Mouse (Mus musculus) kidney, embryonic 15.5 days (tissue): ENCODE measurements at regions not wholly inside any gene's neighbourhood (a gene's known extent, or its start where the extent isn't known, plus 50 kb on each side); places are given as distances from the start of the nearest gene placed in this dataset. TPM values are rescaled to one million over a fixed set of nuclear protein-coding genes. Genes with fewer than 3 reads are reported as not detected.
A peak's percentile ranks its signal among the peaks of the same experiment; 100 is the strongest.

Source experiments
- ATAC-seq: fragments of 200-750 bp; cut with Nextera tagmentation; replicated peaks from 2 replicates; pipeline ENCODE4 v1.8.0; 2017; ENCODE audit warnings: moderate TSS enrichment; ENCODE audit not compliant: low FRiP score
- H3K27ac ChIP-seq: fragments of 300-500 bp; sonication (generic); 2 replicates; pipeline ENCODE4 v1.5.1; 2015; ENCODE audit warnings: mild to moderate bottlenecking, inconsistent platforms
- H3K27me3 ChIP-seq: fragments of 300-500 bp; sonication (generic); 2 replicates; pipeline ENCODE4 v1.6.1; 2015; ENCODE audit warnings: inconsistent platforms
- H3K36me3 ChIP-seq: fragments of 300-500 bp; sonication (generic); 2 replicates; pipeline ENCODE4 v1.6.1; 2015; ENCODE audit warnings: inconsistent platforms
- H3K4me1 ChIP-seq: fragments of 300-500 bp; sonication (generic); 2 replicates; pipeline ENCODE4 v1.6.1; 2015; ENCODE audit warnings: inconsistent platforms
- H3K4me2 ChIP-seq: fragments of 300-500 bp; sonication (generic); 2 replicates; pipeline ENCODE4 v1.6.1; 2015; ENCODE audit warnings: moderate library complexity, mild to moderate bottlenecking, inconsistent platforms
- H3K4me3 ChIP-seq: fragments of 300-500 bp; sonication (generic); replicated peaks from 2 replicates; pipeline ENCODE4 v1.5.1; 2015; ENCODE audit warnings: mild to moderate bottlenecking, inconsistent platforms
- H3K9ac ChIP-seq: fragments of 300-500 bp; sonication (generic); 2 replicates; pipeline ENCODE4 v1.6.1; 2015; ENCODE audit warnings: mild to moderate bottlenecking, inconsistent platforms
- H3K9me3 ChIP-seq: fragments of 300-500 bp; sonication (generic); replicated peaks from 2 replicates; pipeline ENCODE4 v1.6.1; 2016; ENCODE audit warnings: inconsistent platforms
- WGBS: fragments of 180-500 bp; shearing (Covaris S2); methylation state at CpG from one replicate; pipeline ENCODE4 v1.1.7; 2015; ENCODE audit warnings: mixed read lengths; 5-methylcytosine and 5-hydroxymethylcytosine counted together
- microRNA-seq: library from miRNA; unstranded; fragments of <30 nt; microRNA quantifications from one replicate; pipeline ENCODE4, GENCODE M21; 2016

DNA sequence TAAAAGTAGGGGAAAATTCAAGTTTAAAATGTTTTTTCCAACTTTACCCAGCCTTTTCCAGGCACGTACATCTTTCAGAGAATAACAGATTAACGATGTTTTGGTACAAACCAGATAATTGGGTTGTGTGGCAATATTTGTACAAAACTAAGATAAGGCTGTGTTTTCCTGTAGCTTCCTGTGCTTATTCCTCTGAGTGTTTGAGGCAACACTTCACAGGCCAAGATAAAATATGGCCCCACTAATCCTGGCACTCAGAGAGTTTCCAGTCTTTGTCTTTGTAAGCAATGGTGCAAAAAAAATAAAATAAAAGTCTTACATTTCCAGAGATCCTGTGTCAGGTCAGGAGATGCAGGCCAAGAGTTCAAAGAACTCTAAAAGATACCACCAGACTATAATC lies 81.5 kb upstream of the Dcn start:
- Histone ChIP-seq H3K4me3 (no peak overlapping the region), H3K27me3 (no peaks in the 10 kb centered on the region), H3K9me3 (no peaks in the 10 kb centered on the region), H3K4me1 (no peaks in the 10 kb centered on the region), H3K27ac (no peak overlapping the region), H3K9ac (no peak overlapping the region), H3K36me3 (no peaks in the 10 kb centered on the region), H3K4me2 (no peak overlapping the region)
- WGBS, result 68% methylated on average over 2 of the region's 2 CpGs
- no peak for ATAC-seq

DNA sequence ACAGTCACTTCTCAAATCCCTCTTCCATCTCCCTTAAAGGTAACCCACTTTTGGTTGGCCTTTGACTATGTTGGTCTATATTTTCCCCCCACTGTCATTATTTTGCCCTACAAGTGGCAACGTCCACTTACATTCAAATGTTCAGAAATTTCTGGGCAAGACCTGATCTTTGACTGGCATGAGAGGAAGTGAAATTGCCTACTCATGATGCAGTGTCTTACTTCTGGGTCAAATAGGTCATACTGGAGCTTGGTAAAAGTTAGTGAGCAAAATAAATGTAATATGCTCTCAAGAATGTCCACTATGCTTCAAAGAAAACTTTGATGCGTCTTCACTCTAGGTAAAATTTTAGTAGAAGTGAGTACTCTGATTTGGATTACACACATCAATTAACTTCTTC lies 76.9 kb upstream of the Dcn start:
- no peak overlapping the region for H3K4me2 ChIP-seq
- WGBS, result 93% methylated on average over 2 of the region's 2 CpGs
- H3K36me3 ChIP-seq, result no peaks in the 10 kb centered on the region
- no peaks in the 10 kb centered on the region for H3K4me1 ChIP-seq
- no peaks in the 10 kb centered on the region for H3K9me3 ChIP-seq
- no peak for ATAC-seq
- H3K27ac ChIP-seq, result no peak overlapping the region
- no peak overlapping the region for H3K4me3 ChIP-seq
- H3K9ac ChIP-seq, result no peak overlapping the region
- no peaks in the 10 kb centered on the region for H3K27me3 ChIP-seq

DNA sequence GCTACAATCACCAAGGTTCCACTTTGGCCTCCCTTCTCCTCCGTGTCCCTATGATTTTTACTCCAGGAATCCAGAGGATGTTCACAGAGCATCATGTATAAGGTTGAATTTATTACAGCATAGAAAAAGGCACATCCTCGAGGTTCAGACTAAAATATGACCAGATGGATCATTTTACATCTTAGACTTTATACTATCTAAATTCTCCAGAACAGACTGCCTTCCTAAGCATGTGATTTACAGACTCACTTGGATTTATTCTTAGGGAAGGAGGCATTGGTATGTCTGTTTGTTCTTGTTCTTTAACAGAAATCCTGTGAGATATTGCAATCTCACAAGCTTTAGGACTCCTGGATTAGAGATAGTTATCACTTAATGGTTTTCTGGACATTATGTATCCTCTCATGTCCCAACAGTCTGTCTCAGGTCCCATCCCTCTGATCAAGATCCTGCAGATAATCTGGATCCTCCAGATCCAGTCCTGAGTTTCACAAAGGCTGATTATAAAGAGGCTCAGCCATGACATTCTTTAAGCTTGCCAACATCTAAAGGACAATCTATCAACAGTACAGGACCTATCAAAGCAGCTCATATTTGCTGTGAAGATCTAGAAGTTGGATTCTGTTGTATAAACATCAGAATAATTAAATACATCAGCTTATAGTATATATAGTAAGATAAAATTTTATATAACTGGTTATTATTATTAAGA lies 75.2 kb upstream of the Dcn start:
- ATAC-seq, result no peak
- no peaks in the 10 kb centered on the region for H3K9me3 ChIP-seq
- peak overlapping the region; percentile 48; the same call in 1 of the 2 replicates for H3K27ac ChIP-seq
- H3K9ac ChIP-seq, result no peak overlapping the region
- 44% methylated on average over 2 of the region's 2 CpGs for WGBS
- H3K4me1 ChIP-seq, result 0 out of 2 replicates have a peak, but pooled peaks cover 3% of the 10 kb centered on the region
- no peak overlapping the region for H3K4me2 ChIP-seq
- H3K36me3 ChIP-seq, result no peaks in the 10 kb centered on the region
- no peaks in the 10 kb centered on the region for H3K27me3 ChIP-seq
- no peak overlapping the region for H3K4me3 ChIP-seq

DNA sequence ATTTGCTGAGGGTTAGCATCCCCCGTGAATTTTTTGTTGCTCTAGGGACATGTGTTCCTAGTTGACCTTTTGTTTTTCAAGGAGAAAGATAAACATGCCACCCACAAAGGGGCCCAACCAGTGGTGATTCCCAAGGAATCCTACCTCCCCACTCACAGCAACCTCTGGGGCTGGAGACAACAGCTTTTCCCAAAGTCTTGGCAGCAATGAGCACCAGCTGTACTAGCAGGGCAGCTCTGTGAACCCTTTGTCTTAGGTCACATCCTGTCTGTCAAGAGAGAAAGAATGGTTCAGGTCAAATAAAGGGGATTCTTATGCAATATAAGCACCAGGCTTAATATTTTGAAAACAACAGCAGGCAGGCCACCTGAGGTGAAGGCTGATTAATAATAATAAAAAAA lies 70.2 kb upstream of the Dcn start:
- Histone ChIP-seq H3K9ac (no peak overlapping the region), H3K4me1 (0 out of 2 replicates have a peak, but pooled peaks cover 4% of the 10 kb centered on the region), H3K36me3 (no peaks in the 10 kb centered on the region), H3K4me2 (no peak overlapping the region), H3K27ac (0 out of 2 replicates have a peak overlapping the region, but pooled peaks have one; percentile 45), H3K27me3 (no peaks in the 10 kb centered on the region), H3K4me3 (no peak overlapping the region), H3K9me3 (no peaks in the 10 kb centered on the region)
- ATAC-seq, result 0 out of 2 replicates have a peak, but pooled peaks have one; percentile 79
- 7% methylated on average over 1 of the region's 1 CpGs for WGBS

DNA sequence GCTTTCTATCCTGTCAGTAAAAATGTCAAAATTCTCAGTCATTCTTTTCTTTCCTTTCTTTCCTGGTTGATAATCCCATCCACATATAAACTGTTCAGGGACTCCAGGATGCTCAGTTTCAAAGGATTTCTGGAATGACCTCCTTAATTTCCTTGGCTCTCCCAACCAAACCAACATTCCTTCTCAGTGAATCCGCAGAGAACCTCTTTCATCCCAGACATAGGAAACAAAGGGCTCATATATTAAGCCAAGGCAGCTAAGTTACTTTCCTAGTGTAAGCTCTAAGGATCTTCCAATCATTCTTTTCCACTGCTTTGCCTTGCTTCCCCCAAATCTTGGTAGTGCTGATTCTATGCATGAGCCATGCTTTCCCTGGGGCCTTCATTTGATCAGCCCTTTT lies 69.5 kb upstream of the Dcn start:
- Histone ChIP-seq H3K36me3 (no peaks in the 10 kb centered on the region), H3K4me3 (no peak overlapping the region), H3K27ac (peak overlapping the region; percentile 59), H3K4me1 (0 out of 2 replicates have a peak, but pooled peaks cover 4% of the 10 kb centered on the region), H3K9me3 (no peaks in the 10 kb centered on the region), H3K9ac (no peak overlapping the region), H3K27me3 (no peaks in the 10 kb centered on the region), H3K4me2 (no peak overlapping the region)
- no peak for ATAC-seq
- WGBS, result 68% methylated on average over 1 of the region's 1 CpGs

DNA sequence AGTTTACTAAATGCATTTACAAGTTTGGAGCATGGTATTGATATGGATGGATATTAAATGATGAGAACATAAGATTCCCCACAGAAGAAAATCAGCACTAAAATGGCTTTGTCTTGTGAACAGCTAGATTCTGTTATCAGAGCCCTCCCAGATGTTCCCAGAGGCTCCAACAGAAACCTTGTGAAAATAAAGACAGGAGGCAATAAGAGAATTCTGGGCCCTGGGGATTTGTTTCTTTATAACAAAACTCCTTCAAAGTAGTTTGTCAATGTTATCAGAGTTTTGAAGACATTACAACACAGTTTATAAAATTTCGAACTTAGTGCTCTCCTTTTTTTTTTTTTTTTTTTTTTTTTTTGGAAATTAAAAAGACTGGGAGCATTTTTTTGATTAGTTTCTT lies 56.8 kb upstream of the Dcn start:
- WGBS, result 63% methylated on average over 1 of the region's 1 CpGs
- Histone ChIP-seq H3K27me3 (no peaks in the 10 kb centered on the region), H3K27ac (no peak overlapping the region), H3K4me2 (no peak overlapping the region), H3K9ac (no peak overlapping the region), H3K4me1 (no peaks in the 10 kb centered on the region), H3K9me3 (no peaks in the 10 kb centered on the region), H3K4me3 (no peak overlapping the region), H3K36me3 (no peaks in the 10 kb centered on the region)
- no peak for ATAC-seq

DNA sequence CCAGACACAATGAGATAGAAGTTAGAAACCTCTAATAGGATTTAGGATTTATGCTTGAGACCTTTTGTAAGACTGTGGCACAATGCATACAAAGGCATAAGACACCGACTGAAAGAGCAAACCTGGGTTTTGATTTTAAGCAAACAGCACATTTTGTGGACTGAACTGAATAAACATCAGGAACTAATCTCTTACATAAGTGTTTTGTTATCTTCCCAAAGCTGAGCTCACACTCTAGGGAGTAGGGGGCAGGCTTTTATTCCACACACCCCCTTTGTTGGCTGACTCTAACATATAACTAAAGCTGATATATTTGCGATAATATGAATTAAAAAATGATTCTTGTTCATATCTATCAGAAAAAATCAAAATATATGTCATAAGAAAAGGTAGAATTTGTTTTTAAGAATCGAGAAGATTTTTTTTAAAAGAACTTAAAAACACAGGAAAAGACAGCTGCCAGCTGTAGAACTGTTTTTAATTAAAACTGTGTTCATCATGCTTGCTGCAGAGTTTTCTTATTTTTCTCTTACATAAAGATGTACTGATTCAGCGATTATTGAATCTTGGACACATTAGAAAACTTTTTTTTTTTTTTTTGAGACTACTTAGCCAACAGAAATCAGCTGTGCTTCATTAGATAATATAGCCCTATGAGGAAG lies 56.2 kb upstream of the Dcn start:
- ATAC-seq, result no peak
- H3K27me3 ChIP-seq, result no peaks in the 10 kb centered on the region
- no peak overlapping the region; the same call in 1 of the 2 replicates for H3K27ac ChIP-seq
- no peak overlapping the region for H3K4me3 ChIP-seq
- no peaks in the 10 kb centered on the region for H3K4me1 ChIP-seq
- H3K4me2 ChIP-seq, result no peak overlapping the region
- H3K9ac ChIP-seq, result no peak overlapping the region
- 64% methylated on average over 4 of the region's 4 CpGs for WGBS
- no peaks in the 10 kb centered on the region for H3K9me3 ChIP-seq
- H3K36me3 ChIP-seq, result no peaks in the 10 kb centered on the region

Small RNA genes in the stretch of these regions (microRNA-seq; reads per million reads assigned to microRNA genes)
- gene Gm24587 (not detected), gene Mir3966 (not detected)
